ENCODE assay signal across 14 mouse cellular contexts in genomic region chr15:77363578-77363977, GRCm38 (mm10). TPM values are rescaled to one million over a fixed set of nuclear protein-coding genes. Genes with fewer than 3 reads are reported as not detected.
DNase-seq lines count a peak whose midpoint lies in the region; ATAC-seq and TF ChIP-seq lines count a peak whose summit lies in the region.
"Had no signal": no experiment of that assay in that cellular context is flagged by ENCODE, and none has a peak within 500 bp of the region (broad histone marks: within the 10 kb centered on the region; RNA-seq: fewer than 3 reads in every experiment).

No protein-coding gene starts in this region.

- no peaks in the 10 kb centered on the region; the same call in 1 of the 2 replicates for H3K4me1 ChIP-seq in kidney, adult 2 months (ENCODE audit: control insufficient read depth, insufficient read depth, low read length)
- H3K4me1 ChIP-seq in embryonic facial prominence, embryonic 12.5 days: peaks cover 72% of the 10 kb centered on the region
- peaks cover 55% of the 10 kb centered on the region for H3K4me1 ChIP-seq in hindbrain, embryonic 13.5 days (replicated peaks)

- H3K4me2 ChIP-seq in embryonic facial prominence, embryonic 12.5 days (replicated peaks): 0 out of 2 replicates have a peak overlapping the region, but pooled peaks have one; percentile 7
- H3K4me2 ChIP-seq in hindbrain, embryonic 13.5 days: no peak overlapping the region
- H3K4me2 ChIP-seq in myocyte (ENCODE audit: low read depth): peak overlapping the region; percentile 80
- H3K4me2 ChIP-seq: intestine, embryonic 15.5 days; liver, embryonic 12.5 days; stomach, embryonic 15.5 days had no signal

- no peak for ATAC-seq in embryonic facial prominence, embryonic 12.5 days (ENCODE audit: insufficient number of reproducible peaks, insufficient read depth, low FRiP score, low TSS enrichment)
- ATAC-seq in hindbrain, embryonic 13.5 days (ENCODE audit: low FRiP score): no peak
- ATAC-seq: intestine, embryonic 15.5 days; liver, embryonic 12.5 days had no signal

- no peak for TF ChIP-seq POLR2A in kidney, adult 2 months (IDR thresholded peaks at IDR 0.05; ENCODE audit: low read depth, low read length)
- no peak for TF ChIP-seq POLR2A in myocyte (IDR thresholded peaks at IDR 0.05; ENCODE audit: insufficient read length, low read depth)

- H3K4me3 ChIP-seq in kidney, adult 2 months (ENCODE audit: insufficient read depth, low read depth, low read length): no peak overlapping the region
- no peak overlapping the region for H3K4me3 ChIP-seq in embryonic facial prominence, embryonic 12.5 days
- no peak overlapping the region for H3K4me3 ChIP-seq in hindbrain, embryonic 13.5 days
- H3K4me3 ChIP-seq in myocyte: no peak overlapping the region
- H3K4me3 ChIP-seq: heart, embryonic 10.5 days; intestine, embryonic 15.5 days; liver, embryonic 12.5 days; megakaryocyte, embryonic 14.5 days; stomach, embryonic 15.5 days had no signal

- no peaks in the 10 kb centered on the region for H3K27me3 ChIP-seq in kidney, adult 2 months (replicated peaks; ENCODE audit: control insufficient read depth, insufficient read depth, low read length)
- H3K27me3 ChIP-seq in embryonic facial prominence, embryonic 12.5 days: no peaks in the 10 kb centered on the region
- no peaks in the 10 kb centered on the region for H3K27me3 ChIP-seq in hindbrain, embryonic 13.5 days
- H3K27me3 ChIP-seq in myocyte (ENCODE audit: control insufficient read depth, insufficient read depth, insufficient read length): no peaks in the 10 kb centered on the region
- H3K27me3 ChIP-seq: intestine, embryonic 15.5 days; stomach, embryonic 15.5 days had no signal

- no peak for TF ChIP-seq CTCF in kidney, adult 2 months (conservative IDR thresholded peaks at IDR 0.05; ENCODE audit: insufficient read depth, insufficient read length, low read depth, low read length)

- H3K9me3 ChIP-seq in embryonic facial prominence, embryonic 12.5 days: no peaks in the 10 kb centered on the region
- H3K9me3 ChIP-seq in hindbrain, embryonic 13.5 days: no peaks in the 10 kb centered on the region
- H3K9me3 ChIP-seq: heart, embryonic 10.5 days; intestine, embryonic 15.5 days; liver, embryonic 12.5 days; megakaryocyte, embryonic 14.5 days; stomach, embryonic 15.5 days had no signal

- no peaks in the 10 kb centered on the region for H3K79me2 ChIP-seq in myocyte (ENCODE audit: control insufficient read depth, insufficient read depth)

- 0 out of 2 replicates have a peak overlapping the region, but pooled peaks have one; percentile 20 for H3K27ac ChIP-seq in kidney, adult 2 months (ENCODE audit: insufficient read depth, low read depth, low read length)
- peak overlapping the region; percentile 81 for H3K27ac ChIP-seq in embryonic facial prominence, embryonic 12.5 days
- H3K27ac ChIP-seq in hindbrain, embryonic 13.5 days: peak overlapping the region; percentile 74
- H3K27ac ChIP-seq: heart, embryonic 10.5 days; intestine, embryonic 15.5 days; liver, embryonic 12.5 days; stomach, embryonic 15.5 days had no signal

- H3K36me3 ChIP-seq in kidney, adult 2 months (ENCODE audit: control insufficient read depth, insufficient read depth, low read length): no peaks in the 10 kb centered on the region
- no peaks in the 10 kb centered on the region for H3K36me3 ChIP-seq in embryonic facial prominence, embryonic 12.5 days
- no peaks in the 10 kb centered on the region for H3K36me3 ChIP-seq in hindbrain, embryonic 13.5 days
- H3K36me3 ChIP-seq in myocyte (ENCODE audit: control insufficient read depth, insufficient read depth): no peaks in the 10 kb centered on the region
- H3K36me3 ChIP-seq: heart, embryonic 10.5 days; intestine, embryonic 15.5 days; liver, embryonic 12.5 days; stomach, embryonic 15.5 days had no signal

- DNase-seq in kidney, adult 2 months: no peak
- DNase-seq in kidney, adult 11 months: no peak
- DNase-seq in urinary bladder, adult 18-20 months (ENCODE audit: low spot score in 2 of 2): no peak
- no peak for DNase-seq in gastrocnemius, postnatal 25 days
- DNase-seq in right cerebral cortex, postnatal 14 days: no peak
- DNase-seq: cerebellum, postnatal 10 days had no signal

- no peak overlapping the region for H3ac ChIP-seq in myocyte (ENCODE audit: control insufficient read depth, insufficient read length)

- H3K9ac ChIP-seq in embryonic facial prominence, embryonic 12.5 days: no peak overlapping the region
- H3K9ac ChIP-seq in hindbrain, embryonic 13.5 days: no peak overlapping the region
- H3K9ac ChIP-seq: intestine, embryonic 15.5 days; liver, embryonic 12.5 days; stomach, embryonic 15.5 days had no signal

- 46% methylated on average over 6 of the region's 6 CpGs for WGBS in kidney, adult 2 months
- 40% methylated on average over 6 of the region's 6 CpGs for WGBS in embryonic facial prominence, embryonic 12.5 days
- 13% methylated on average over 6 of the region's 6 CpGs for WGBS in hindbrain, embryonic 13.5 days

TF ChIP-seq in myocyte, 11 proteins besides CTCF, POLR2A, EP300 and RAD21:
- TF ChIP-seq REST (IDR thresholded peaks at IDR 0.05; ENCODE audit: insufficient read depth, insufficient read length) (no peak), MYOG (IDR thresholded peaks at IDR 0.05; ENCODE audit: control insufficient read depth in 1 of 3, insufficient read depth in 1 of 3, insufficient read length in 2 of 3, low read depth in 2 of 3) (no peak), USF1 (IDR thresholded peaks at IDR 0.05; ENCODE audit: low read depth) (no peak), MAX (IDR thresholded peaks at IDR 0.05; ENCODE audit: low read depth) (no peak), MYOD1 (IDR thresholded peaks at IDR 0.05; ENCODE audit: control insufficient read depth in 1 of 3, insufficient read length in 2 of 3, low read depth in 2 of 3) (no peak), CEBPB (IDR thresholded peaks at IDR 0.05; ENCODE audit: insufficient read depth, poor library complexity, severe bottlenecking) (no peak), TCF12 (IDR thresholded peaks at IDR 0.05; ENCODE audit: insufficient read depth, poor library complexity, severe bottlenecking) (no peak)
TF ChIP-seq in myocyte: peak in this region for 0.

RNA-seq across cellular contexts. Expression of gene Apol7a, which starts 35.3 kb away (rescaled TPM):
- not detected in 2 replicates for polyA plus RNA-seq in kidney, adult 2 months (2012; rRNA removed)
- polyA plus RNA-seq in embryonic facial prominence, embryonic 12.5 days (2016; fragmentation: Nextera tagmentation; extraction: Ambion mirVana): not detected in 2 replicates
- polyA plus RNA-seq in hindbrain, embryonic 13.5 days (2015; fragmentation: Nextera tagmentation; extraction: Ambion mirVana): 0.08 TPM in 1 of 2 replicates, not detected in the other
- 0.18 TPM for polyA plus RNA-seq in myocyte (2012; fragmentation: generic; extraction: Trizol)
- under 1 TPM; 0.31 to 0.46 TPM for total RNA-seq in gastrocnemius, postnatal 25 days (2021)
- polyA plus RNA-seq: heart, embryonic 10.5 days had no signal

RNA-seq across cellular contexts. Expression of gene Apol9a, which starts 47.4 kb away (rescaled TPM):
- polyA plus RNA-seq in kidney, adult 2 months (2012; rRNA removed): 1.5 and 1.7 TPM in 2 replicates
- not detected in 2 replicates for polyA plus RNA-seq in embryonic facial prominence, embryonic 12.5 days (2016; fragmentation: Nextera tagmentation; extraction: Ambion mirVana)
- not detected in 2 replicates for polyA plus RNA-seq in hindbrain, embryonic 13.5 days (2015; fragmentation: Nextera tagmentation; extraction: Ambion mirVana)
- 16.3 TPM for polyA plus RNA-seq in myocyte (2012; fragmentation: generic; extraction: Trizol)
- not detected for total RNA-seq in gastrocnemius, postnatal 25 days (2021)
- polyA plus RNA-seq: heart, embryonic 10.5 days; liver, embryonic 12.5 days had no signal

RNA-seq across cellular contexts. Expression of gene Rbfox2, which starts 56.8 kb away (rescaled TPM):
- 18.7 and 20.3 TPM in 2 replicates for polyA plus RNA-seq in kidney, adult 2 months (2012; rRNA removed)
- polyA plus RNA-seq in embryonic facial prominence, embryonic 12.5 days (2016; fragmentation: Nextera tagmentation; extraction: Ambion mirVana): 96.4 and 96.9 TPM in 2 replicates
- 158 and 159 TPM in 2 replicates for polyA plus RNA-seq in hindbrain, embryonic 13.5 days (2015; fragmentation: Nextera tagmentation; extraction: Ambion mirVana)
- 136 TPM for polyA plus RNA-seq in myocyte (2012; fragmentation: generic; extraction: Trizol)
- 10 to 100 TPM; 63.8 to 81.0 TPM for total RNA-seq in gastrocnemius, postnatal 25 days (2021)

Comparison
In these comparisons a context has a peak if more than half of its experiments do, and no peak if none do; other contexts are left out.
1. H3K27ac ChIP-seq: peak in every context shown above with its lines; median percentile 81 in embryonic facial prominence, embryonic 12.5 days; 74 in hindbrain, embryonic 13.5 days; 20 in kidney, adult 2 months.